Comparison of ENCODE assay signal across 9 mouse cellular contexts in genomic region chr10:116208727-116209115, GRCm38 (mm10).
DNase-seq lines count a peak whose midpoint lies in the region; ATAC-seq lines count a peak whose summit lies in the region.
"Had no signal": no experiment of that assay in that cellular context is flagged by ENCODE, and none has a peak within 500 bp of the region (broad histone marks: within the 10 kb centered on the region; RNA-seq: fewer than 3 reads in every experiment).

No protein-coding gene starts in this region.

- H3K4me2 ChIP-seq in hindbrain, embryonic 11.5 days (replicated peaks; ENCODE audit: low read depth, low read length) = no peak overlapping the region
- H3K4me2 ChIP-seq in hindbrain, embryonic 12.5 days (replicated peaks) = no peak overlapping the region

- no peak overlapping the region for H3K9ac ChIP-seq in hindbrain, embryonic 11.5 days (ENCODE audit: low read depth, low read length)
- H3K9ac ChIP-seq in hindbrain, embryonic 12.5 days = no peak overlapping the region
- H3K9ac ChIP-seq: hindbrain, embryonic 14.5 days had no signal

- 65% methylated on average over 9 of the region's 9 CpGs for WGBS in hindbrain, embryonic 11.5 days
- WGBS in hindbrain, embryonic 12.5 days = 61% methylated on average over 9 of the region's 9 CpGs

- H3K9me3 ChIP-seq in hindbrain, embryonic 11.5 days (ENCODE audit: control insufficient read depth, low read length) = no peaks in the 10 kb centered on the region
- no peaks in the 10 kb centered on the region for H3K9me3 ChIP-seq in hindbrain, embryonic 12.5 days (replicated peaks)

- no peak overlapping the region for H3K27ac ChIP-seq in hindbrain, embryonic 11.5 days (ENCODE audit: low read depth, low read length)
- no peak overlapping the region; the same call in 1 of the 2 replicates for H3K27ac ChIP-seq in hindbrain, embryonic 12.5 days
- H3K27ac ChIP-seq: hindbrain, embryonic 14.5 days had no signal

- no peaks in the 10 kb centered on the region for H3K36me3 ChIP-seq in hindbrain, embryonic 11.5 days (ENCODE audit: control insufficient read depth, insufficient read depth, low read length)
- no peaks in the 10 kb centered on the region for H3K36me3 ChIP-seq in hindbrain, embryonic 12.5 days

- no peak overlapping the region for H3K4me3 ChIP-seq in hindbrain, embryonic 11.5 days (ENCODE audit: low read depth, low read length)
- H3K4me3 ChIP-seq in hindbrain, embryonic 12.5 days = no peak overlapping the region

- no peaks in the 10 kb centered on the region for H3K27me3 ChIP-seq in hindbrain, embryonic 11.5 days (ENCODE audit: control insufficient read depth, insufficient read depth, low read length)
- H3K27me3 ChIP-seq in hindbrain, embryonic 12.5 days = no peaks in the 10 kb centered on the region

- no peaks in the 10 kb centered on the region for H3K4me1 ChIP-seq in hindbrain, embryonic 11.5 days (replicated peaks; ENCODE audit: control insufficient read depth, insufficient read depth, low read length)
- H3K4me1 ChIP-seq in hindbrain, embryonic 12.5 days = no peaks in the 10 kb centered on the region

- ATAC-seq in hindbrain, embryonic 11.5 days (ENCODE audit: low FRiP score) = no peak
- ATAC-seq in hindbrain, embryonic 12.5 days (ENCODE audit: low FRiP score) = no peak

- peak; percentile 5 for DNase-seq in hindbrain, embryonic 11.5 days (ENCODE audit: low spot score)
- peak; percentile 44 to 75 for DNase-seq in heart, adult 9 months (ENCODE audit: low spot score in 2 of 2)
- DNase-seq in kidney, postnatal 10 days = peak; percentile 41
- peak; percentile 18 for DNase-seq in lung, postnatal 14 days
- DNase-seq in B cell, adult 2 months = no peak
- DNase-seq in thymus, adult 18-20 months = no peak
- DNase-seq in urinary bladder, postnatal 10 days (ENCODE audit: low spot score) = no peak

Comparison
In these comparisons a context has a peak if more than half of its experiments do, and no peak if none do; other contexts are left out.
1. DNase-seq: peak in hindbrain, embryonic 11.5 days (single experiment), heart, adult 9 months (2 of 2), kidney, postnatal 10 days (single experiment) and lung, postnatal 14 days (single experiment); none in B cell, adult 2 months (0 of 2), thymus, adult 18-20 months (0 of 2) and urinary bladder, postnatal 10 days (single experiment).